Mouse (Mus musculus) cerebellum, adult 11-12 months (tissue): ENCODE data around the gene Slc29a4.

ENCODE experiments used
- DNase-seq: peaks from one replicate; pipeline ENCODE4 v3.0.0; 2022

Slc29a4 gene

GRCm38 (mm10) chr5:142750173-142750572 is 57.9 kb downstream of the Slc29a4 start:
- no peak for DNase-seq

- no peak for DNase-seq
Measured at GRCm38 (mm10) chr5:142752241-142752640, 59.9 kb downstream of the Slc29a4 start.

- DNase-seq: no peak
Measured at GRCm38 (mm10) chr5:142759786-142760185, 67.5 kb downstream of the Slc29a4 start.

- peak; percentile 84 for DNase-seq
Measured at GRCm38 (mm10) chr5:142761326-142761983, 69.1 kb downstream of the Slc29a4 start.

GRCm38 (mm10) chr5:142762082-142762807 is 69.9 kb downstream of the Slc29a4 start:
- DNase-seq: no peak

- no peak for DNase-seq
Measured at GRCm38 (mm10) chr5:142764306-142764705, 72.0 kb downstream of the Slc29a4 start.

GRCm38 (mm10) chr5:142764889-142765288 is 72.6 kb downstream of the Slc29a4 start:
- no peak for DNase-seq

GRCm38 (mm10) chr5:142766708-142767107 is 74.4 kb downstream of the Slc29a4 start:
- DNase-seq: no peak

- peak; percentile 81 for DNase-seq
Measured at GRCm38 (mm10) chr5:142767937-142768336, 75.6 kb downstream of the Slc29a4 start.

GRCm38 (mm10) chr5:142768352-142769267 is 76.3 kb downstream of the Slc29a4 start:
- DNase-seq: no peak

- no peak for DNase-seq
Measured at GRCm38 (mm10) chr5:142769641-142770040, 77.3 kb downstream of the Slc29a4 start.

- DNase-seq: no peak
Measured at GRCm38 (mm10) chr5:142771034-142771433, 78.7 kb downstream of the Slc29a4 start.

- DNase-seq: no peak
Measured at GRCm38 (mm10) chr5:142771964-142772363, 79.7 kb downstream of the Slc29a4 start.
